Mouse (Mus musculus) heart, postnatal 10 days (tissue): Measurements from ENCODE around the gene Ror1. TPM values are rescaled to one million over a fixed set of nuclear protein-coding genes. Genes with fewer than 3 reads are reported as not detected.
A peak's percentile ranks its signal among the peaks of the same experiment; 100 is the strongest.

Experiments used
- DNase-seq, 2 experiments: peaks; one replicate each; pipeline ENCODE4 v3.0.0; 2021
- intact Hi-C: fragments of 180-260 bp; cut with DNase I; formaldehyde crosslinking; loops from one replicate; pipeline ENCODE4 v1.15.1; 2025
- total RNA-seq, 2 experiments: library from RNA; stranded (reverse); gene quantifications; 2 replicates each; pipeline ENCODE4 v1.2.3; 2021

The Ror1 gene
- total RNA-seq, 2 experiments from 2014 or later: 23.5 to 24.0 TPM

DNA sequence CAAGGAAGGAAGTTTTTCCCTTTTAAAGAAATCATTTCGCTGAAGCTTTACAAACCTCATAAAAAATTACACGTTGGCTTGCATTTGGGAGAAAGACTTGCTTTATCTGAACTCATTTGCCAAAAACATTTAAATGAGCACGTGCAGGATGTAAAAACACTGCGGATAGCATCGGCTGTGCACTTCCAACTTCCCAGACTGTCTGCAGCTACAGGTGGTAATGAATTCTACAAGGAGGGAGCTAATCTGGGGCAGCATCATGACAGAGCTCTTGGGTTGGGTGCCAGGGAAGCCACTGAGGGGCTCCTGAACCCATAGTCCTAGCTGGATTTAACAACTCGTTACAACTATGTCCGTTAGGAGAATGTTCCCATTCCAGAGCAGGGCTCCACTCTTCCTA, 268.1 kb downstream of the Ror1 start:
- DNase-seq: no peak
- intact Hi-C loops: no loop called here

DNA sequence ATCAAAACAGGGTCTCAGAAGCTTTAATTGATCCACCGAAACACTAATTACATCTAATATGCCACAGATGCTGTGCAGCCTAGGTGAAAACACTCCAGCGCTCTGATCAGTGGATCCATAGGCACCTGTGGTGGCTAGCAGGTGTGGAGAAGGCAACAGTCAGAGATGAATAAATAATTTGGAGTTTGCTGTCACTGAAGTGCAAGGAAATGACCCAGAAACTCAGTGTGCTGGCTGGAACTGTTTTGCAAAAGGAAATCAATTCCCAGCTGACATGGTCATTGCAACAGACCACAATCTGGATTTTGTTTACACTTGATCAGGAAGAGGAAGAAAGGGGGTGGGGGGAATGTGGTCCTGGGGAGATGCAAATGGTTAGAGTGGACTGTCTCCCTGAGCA, 273.1 kb downstream of the Ror1 start:
- intact Hi-C loops: no loop called here
- no peak for DNase-seq

GRCm38 (mm10) chr4:100369541-100370174, 274.1 kb downstream of the Ror1 start:
- intact Hi-C loops: no loop called here

GRCm38 (mm10) chr4:100372806-100373205, 277.2 kb downstream of the Ror1 start:
- intact Hi-C loops: no loop called here

More at GRCm38 (mm10) chr4:100369541-100370174, 274.1 kb downstream of the Ror1 start:
- DNase-seq: no peak

GRCm38 (mm10) chr4:100373780-100374179, 278.2 kb downstream of the Ror1 start:
- intact Hi-C loops: no loop called here

More at GRCm38 (mm10) chr4:100372806-100373205, 277.2 kb downstream of the Ror1 start:
- DNase-seq: no peak

DNA sequence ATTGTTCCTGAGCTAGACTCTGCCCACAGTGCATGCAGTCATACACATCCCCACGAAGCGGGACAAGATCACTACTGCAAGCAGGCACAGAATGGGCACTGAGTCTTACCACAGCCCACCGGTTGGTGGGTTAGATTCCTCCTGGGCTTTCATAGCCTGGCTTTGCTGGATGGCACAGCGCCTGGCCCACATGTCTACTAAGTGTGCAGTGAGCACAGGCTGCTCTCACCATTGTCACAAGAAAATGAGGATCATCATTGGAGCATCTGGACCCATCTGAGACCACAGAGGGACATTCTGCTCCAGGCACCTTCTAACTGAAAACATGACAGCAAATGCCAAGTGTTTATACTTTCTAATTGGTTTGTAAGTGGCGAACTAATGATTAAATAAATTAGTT, 279.7 kb downstream of the Ror1 start:
- DNase-seq: no peak

More at GRCm38 (mm10) chr4:100373780-100374179, 278.2 kb downstream of the Ror1 start:
- no peak for DNase-seq

GRCm38 (mm10) chr4:100376163-100376562, 280.6 kb downstream of the Ror1 start:
- no peak for DNase-seq
- intact Hi-C loops: no loop called here

More for the DNA sequence above, 279.7 kb downstream of the Ror1 start:
- intact Hi-C loops: no loop called here

DNA sequence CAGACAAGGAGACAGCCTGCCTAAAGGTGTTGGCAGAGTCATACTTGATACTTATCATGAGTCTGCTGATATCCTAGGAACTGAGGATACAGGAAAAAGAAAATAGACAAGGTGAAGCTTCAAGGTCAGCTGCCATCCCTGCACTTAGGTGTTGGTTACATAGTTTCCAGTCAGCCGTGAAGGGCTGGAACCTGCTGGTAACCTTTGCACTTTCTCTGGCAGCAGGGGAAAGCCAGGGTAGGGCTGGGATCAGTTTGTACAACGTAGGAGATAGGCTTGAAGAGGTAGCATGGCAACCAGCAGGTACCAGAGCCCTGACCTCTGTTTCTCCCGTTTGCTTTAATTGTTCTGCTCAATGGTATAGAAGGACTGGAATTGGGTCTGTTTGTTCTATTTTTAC, 281.6 kb downstream of the Ror1 start:
- intact Hi-C loops: no loop called here
- no peak for DNase-seq

GRCm38 (mm10) chr4:100377996-100378395, 282.4 kb downstream of the Ror1 start:
- no peak for DNase-seq
- intact Hi-C loops: no loop called here

DNA sequence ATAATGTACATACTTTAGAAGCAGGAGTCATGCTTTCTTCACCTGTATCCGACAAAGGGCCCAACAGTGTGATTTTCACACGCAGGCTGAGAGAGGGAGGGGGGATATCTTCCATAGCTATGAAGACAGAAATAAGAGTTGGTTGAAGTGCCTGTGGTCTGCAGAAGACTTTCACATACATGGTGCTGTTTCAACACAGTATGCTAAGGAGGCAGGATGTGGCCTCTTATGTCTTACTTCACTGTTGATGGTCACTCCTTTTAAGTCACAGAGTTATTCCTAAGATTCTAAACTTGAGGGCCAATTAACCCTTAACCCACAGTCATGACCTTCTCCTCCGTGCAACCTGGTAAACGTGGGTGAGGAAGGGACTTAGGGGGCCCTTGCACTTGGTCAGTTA, 286.2 kb downstream of the Ror1 start:
- intact Hi-C loops: no loop called here
- DNase-seq: no peak

DNA sequence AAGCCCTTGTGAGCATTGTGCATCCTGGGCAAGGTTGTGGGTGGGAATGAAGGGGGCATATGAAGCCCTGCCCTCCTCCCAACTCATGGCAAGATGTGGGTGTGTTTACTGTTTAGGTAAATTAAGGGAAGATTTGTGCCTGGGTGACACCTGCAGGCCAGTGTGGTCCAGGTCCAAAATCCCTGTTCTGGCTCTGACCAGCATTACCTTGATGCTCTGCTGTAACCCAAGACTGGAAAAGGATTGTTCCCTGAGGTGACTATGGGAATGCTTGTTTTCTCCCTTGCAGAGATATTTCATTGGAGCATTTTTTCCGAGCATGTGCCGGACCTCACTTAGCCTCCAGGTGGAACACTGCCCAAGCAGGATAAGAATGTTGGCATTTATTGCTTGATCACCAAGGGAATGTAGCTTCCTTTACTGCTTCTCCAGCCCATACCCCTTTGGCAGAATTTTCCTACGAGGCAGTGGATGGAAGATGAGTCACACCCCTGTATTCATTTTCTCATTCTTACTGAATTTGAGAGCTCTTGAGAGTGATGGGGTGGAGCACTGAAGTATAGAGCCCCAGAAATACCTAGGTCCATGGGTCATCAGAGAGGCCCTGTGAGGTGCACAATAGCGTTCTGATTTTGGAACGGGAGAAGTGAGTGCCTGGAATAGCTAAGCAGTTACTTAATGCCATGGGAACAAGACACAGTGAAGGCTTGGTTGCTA, 290.8 kb downstream of the Ror1 start:
- intact Hi-C loops: no loop called here
- DNase-seq: peak; percentile 33 to 34

DNA sequence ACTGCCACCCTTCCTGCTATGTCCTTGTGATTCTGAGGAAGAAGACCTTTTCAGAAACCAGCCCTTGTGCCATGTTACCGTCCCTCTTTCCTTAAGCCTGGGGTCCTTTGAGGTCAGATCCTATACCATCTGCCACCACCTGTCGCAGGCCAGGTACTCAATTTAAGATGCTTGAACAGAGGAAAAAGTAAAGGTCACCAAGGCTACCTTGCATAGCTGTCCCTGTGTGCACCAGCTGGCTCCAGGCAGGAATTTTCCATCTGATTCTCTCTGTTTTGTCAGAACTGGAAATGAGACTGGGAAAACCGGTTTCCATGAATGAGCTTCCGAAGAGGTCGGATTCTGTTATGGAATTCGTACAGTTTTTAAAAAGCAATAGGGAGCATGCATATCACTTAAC, 294.8 kb downstream of the Ror1 start:
- intact Hi-C loops: no loop called here

DNA sequence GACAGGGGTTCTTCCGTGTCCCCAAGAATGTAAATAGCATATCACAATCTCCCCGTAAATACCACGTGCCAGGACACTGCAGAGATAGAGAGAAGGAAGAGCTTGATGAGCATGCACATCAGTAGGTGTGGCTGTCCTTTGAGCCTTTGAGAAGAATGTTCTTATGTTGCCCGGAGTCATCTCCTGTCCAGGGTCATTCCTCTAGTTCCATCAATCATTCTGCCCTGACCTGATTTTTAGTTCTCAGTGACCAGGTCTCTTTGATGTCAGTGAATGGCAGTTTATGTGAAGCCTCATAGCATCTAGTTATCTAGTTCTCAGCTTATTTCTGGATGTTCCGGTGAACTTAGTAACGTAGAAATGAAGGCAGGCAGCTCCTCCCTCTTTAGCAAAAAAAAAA, 295.4 kb downstream of the Ror1 start:
- no peak for DNase-seq
- intact Hi-C loops: no loop called here

More for the DNA sequence above, 294.8 kb downstream of the Ror1 start:
- DNase-seq: no peak

- DNase-seq: no peak
- intact Hi-C loops: no loop called here
Observed at GRCm38 (mm10) chr4:100393374-100394061, 297.9 kb downstream of the Ror1 start.

DNA sequence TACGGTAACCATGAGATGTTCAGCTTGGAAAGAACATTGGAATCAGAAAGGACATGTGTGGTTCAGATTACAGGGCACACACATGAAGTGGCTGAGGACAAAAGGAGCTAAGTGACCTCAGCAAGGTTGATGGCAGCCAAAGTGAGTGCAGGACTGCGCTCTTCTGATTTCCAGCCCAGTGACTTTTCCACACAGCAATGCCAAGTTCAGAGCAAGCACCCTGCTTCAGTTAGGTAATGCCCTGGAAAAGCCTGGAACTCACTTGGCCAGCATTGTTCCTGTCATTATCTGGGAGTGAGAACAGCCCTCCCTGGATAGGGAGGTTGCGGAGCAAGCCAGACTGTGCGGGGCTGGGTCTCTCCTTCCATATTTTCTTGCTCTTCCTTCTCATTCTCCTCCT, 299.8 kb downstream of the Ror1 start:
- intact Hi-C loops: no loop called here
- DNase-seq: peak; percentile 81 to 86

DNA sequence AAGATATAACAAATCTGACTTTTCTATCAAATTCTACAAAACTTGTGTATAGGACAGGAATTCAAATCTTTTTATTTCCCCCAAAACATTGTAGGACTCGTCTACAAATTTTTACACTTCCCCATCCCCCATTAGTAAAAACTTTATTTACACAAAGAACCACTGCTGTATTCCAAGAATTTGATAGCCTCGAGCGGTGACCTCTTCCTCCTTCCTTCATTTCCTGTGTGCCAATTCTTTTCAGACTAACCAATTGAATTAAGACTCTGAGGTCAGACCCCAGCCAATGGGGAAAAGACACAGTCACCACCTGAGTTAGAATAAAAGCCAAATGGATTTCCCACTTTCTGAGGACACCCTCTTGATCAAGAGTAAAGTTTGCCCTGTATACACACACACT, 302.5 kb downstream of the Ror1 start:
- intact Hi-C loops: no loop called here
- DNase-seq: no peak

GRCm38 (mm10) chr4:100401078-100401477, 305.5 kb downstream of the Ror1 start:
- intact Hi-C loops: no loop called here
- DNase-seq: no peak

DNA sequence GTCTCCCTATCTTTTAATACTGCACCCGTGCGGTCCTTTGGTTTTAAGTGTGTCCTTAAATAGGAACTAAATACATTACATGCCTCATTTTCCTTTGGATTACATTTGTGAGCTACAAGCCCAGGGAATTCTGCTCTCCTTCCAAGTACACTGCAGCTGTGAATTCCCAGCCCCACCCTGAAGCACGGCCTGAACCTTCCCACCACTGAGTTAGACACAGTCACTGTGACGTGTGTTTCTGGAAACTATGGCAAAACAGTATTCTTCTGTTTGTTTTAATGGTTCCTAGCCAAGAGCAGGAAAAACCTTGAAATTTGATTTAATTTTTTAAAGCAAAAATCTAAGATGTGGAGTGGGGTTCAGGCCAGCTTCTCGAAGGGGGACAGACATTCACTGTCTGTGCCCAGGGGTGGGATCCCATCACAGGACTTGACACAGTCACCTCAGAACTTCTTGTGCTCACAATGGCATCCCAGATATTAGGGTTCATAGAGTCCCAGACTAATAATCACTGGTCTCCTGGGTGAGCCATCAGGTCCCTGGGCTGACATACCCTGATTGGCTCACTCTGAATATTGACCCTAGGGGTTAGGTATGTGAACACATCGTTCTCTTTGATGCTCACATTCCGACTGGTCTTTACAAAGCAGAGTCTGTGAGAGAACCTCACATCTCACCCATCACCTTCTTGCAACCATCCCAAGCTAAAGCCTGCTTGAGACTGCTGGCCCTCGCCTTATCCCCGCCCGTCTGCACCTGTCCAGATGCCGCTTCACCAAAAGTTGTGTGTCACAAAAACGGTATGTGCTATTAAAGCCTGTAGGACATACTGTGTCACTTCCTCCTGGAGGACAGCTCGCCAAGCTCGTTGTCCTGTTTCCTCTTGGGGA, 306.2 kb downstream of the Ror1 start:
- intact Hi-C loops: no loop called here
- DNase-seq: peak; percentile 57 to 64

- peak; percentile 82 to 88 for DNase-seq
- intact Hi-C loops: loop anchor here (1.0 to 5.0 kb wide), 5 partner anchors 125 to 460 kb away; no protein-coding TSS in a partner anchor
Observed at GRCm38 (mm10) chr4:100407261-100407874, 311.8 kb downstream of the Ror1 start.

- intact Hi-C loops: loop anchor here (5.0 kb wide), 1 partner anchor 123 kb away; no protein-coding TSS in a partner anchor
Observed at GRCm38 (mm10) chr4:100409521-100409920, 313.9 kb downstream of the Ror1 start.

More at GRCm38 (mm10) chr4:100409521-100409920, 313.9 kb downstream of the Ror1 start:
- DNase-seq: no peak
